Mouse (Mus musculus) monocyte, adult 2 months (primary cell): Measurements from ENCODE around the gene Hist2h3c1.
A peak's percentile ranks its signal among the peaks of the same experiment; 100 is the strongest.
"Not testable (repeated sequence)": the region's sequence is repeated elsewhere in the genome, so short reads cannot be mapped to it uniquely, and the experiment has no call there.

Experiments
- DNase-seq, 2 experiments: peaks; one replicate each; pipeline ENCODE4 v3.0.0; 2022; ENCODE audit warnings: low spot score in 2 of 2, low read depth in 1 of 2

Gene Hist2h3c1

GRCm38 (mm10) chr3:96234914-96235313, 11.6 kb upstream of the Hist2h3c1 start:
- no peak for DNase-seq

DNA sequence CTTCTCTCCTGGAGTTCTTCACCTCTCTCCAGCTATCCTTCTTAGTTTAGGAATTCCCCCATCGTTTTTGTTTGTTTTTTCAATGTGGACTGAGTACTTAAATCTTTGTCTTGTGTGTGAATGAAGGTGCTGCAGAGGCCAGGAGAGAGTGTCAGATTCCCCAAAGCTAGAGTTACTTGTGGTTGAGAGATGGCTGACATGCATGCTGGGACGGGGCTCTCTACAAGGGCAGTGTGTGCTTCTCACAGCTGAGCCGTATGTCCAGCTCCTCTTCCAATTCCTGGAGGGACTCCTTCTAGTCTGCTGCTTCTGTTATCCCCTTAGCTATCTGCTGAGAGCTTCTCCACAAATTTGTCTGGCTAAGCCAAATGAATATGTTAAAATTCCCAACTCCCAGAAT, 10.6 kb upstream of the Hist2h3c1 start:
- no peak for DNase-seq

GRCm38 (mm10) chr3:96236834-96237334, 9.6 kb upstream of the Hist2h3c1 start:
- no peak for DNase-seq

- DNase-seq = no peak
Observed at GRCm38 (mm10) chr3:96237335-96237903, 9.1 kb upstream of the Hist2h3c1 start.

- DNase-seq = no peak
Observed at GRCm38 (mm10) chr3:96237904-96238511, 8.5 kb upstream of the Hist2h3c1 start.

- DNase-seq = not testable (repeated sequence)
Observed at GRCm38 (mm10) chr3:96238954-96239793, 7.3 kb upstream of the Hist2h3c1 start, which contains the start of gene Hist2h3c2. TSS of gene Hist2h3c2 (minus strand) at chr3:96239127.

- peak; percentile 94 to 96 for DNase-seq
Observed at GRCm38 (mm10) chr3:96239949-96240798, 6.3 kb upstream of the Hist2h3c1 start, which contains the start of gene Hist2h2aa2. TSS of gene Hist2h2aa2 (minus strand) at chr3:96240276.

DNA sequence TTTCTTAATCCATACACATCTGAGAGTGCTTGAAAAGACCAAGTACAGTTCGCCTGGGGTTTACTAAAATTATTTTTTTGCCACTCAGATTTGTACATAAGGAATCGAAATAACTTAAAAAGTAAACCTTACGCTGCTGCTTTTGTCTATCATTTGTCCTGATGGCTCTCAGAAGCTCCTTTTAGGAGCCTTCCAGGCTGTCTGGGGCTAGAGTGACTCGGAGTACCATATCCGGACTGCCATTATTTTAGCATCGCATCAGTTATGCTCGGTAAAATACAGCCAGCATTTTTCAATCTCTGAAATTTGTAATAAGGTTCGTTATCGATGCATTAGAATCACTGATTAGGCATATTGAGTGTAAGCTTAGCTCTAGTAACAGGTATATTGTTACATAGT, 5.7 kb upstream of the Hist2h3c1 start:
- DNase-seq = no peak

GRCm38 (mm10) chr3:96243921-96244572, 2.4 kb upstream of the Hist2h3c1 start:
- DNase-seq = no peak

DNA sequence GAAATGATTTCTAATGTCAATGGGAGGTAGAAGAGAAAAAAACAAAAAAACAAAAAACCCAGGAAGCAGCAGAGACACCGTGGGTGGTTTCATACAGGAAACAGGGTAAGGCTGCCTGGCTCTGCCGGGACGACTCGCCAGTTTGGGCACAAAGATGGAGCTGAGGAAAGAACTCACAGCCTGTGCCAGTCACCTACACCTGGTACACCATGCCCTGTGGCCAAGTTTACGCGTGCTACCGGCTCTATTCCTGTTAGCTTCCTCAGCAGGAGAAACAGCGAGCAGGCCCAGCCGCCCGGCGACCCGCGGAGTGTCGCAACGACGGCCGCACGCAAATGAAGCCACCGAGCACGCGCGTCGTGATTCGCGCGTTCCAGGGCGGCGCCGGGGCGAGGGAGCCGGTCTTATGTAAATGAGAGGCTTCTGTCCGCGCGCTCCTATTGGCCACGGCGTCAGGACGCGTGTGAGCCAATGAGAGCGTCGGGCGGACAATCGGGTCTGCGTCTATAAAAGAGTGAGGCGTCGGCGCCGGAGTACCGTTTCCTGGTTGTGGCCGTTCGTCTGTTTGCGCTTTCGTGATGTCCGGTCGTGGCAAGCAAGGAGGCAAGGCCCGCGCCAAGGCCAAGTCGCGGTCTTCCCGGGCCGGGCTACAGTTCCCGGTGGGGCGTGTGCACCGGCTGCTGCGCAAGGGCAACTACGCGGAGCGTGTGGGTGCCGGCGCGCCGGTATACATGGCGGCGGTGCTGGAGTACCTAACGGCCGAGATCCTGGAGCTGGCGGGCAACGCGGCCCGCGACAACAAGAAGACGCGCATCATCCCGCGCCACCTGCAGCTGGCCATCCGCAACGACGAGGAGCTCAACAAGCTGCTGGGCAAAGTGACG, 1.2 kb upstream of the Hist2h3c1 start, which contains the start of gene Hist2h2aa1:
TSS of gene Hist2h2aa1 (plus strand) at position 495 of the 884 bp plus-strand sequence.
- DNase-seq = peak; percentile 75 to 87

DNA sequence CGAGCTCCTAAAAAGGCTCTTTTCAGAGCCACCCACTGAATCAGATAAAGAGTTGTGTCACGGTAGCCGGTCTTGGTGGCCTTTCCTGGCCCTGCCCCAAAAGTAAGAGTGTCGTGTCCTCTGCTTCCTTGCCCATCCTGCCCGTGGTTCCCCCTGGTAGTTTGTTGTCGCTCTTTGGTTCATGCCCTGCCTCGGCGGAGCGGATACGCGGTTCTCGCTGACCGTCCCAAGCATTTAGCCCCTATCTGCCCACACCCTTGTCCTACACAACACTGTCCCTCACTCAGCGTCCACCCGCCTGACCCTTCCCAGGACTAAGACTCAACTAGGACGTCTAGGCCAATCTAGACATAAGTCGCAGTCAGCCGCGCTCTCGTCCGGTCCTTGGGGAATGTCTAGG, 467 bp upstream of the Hist2h3c1 start:
- not testable (repeated sequence) for DNase-seq

DNA sequence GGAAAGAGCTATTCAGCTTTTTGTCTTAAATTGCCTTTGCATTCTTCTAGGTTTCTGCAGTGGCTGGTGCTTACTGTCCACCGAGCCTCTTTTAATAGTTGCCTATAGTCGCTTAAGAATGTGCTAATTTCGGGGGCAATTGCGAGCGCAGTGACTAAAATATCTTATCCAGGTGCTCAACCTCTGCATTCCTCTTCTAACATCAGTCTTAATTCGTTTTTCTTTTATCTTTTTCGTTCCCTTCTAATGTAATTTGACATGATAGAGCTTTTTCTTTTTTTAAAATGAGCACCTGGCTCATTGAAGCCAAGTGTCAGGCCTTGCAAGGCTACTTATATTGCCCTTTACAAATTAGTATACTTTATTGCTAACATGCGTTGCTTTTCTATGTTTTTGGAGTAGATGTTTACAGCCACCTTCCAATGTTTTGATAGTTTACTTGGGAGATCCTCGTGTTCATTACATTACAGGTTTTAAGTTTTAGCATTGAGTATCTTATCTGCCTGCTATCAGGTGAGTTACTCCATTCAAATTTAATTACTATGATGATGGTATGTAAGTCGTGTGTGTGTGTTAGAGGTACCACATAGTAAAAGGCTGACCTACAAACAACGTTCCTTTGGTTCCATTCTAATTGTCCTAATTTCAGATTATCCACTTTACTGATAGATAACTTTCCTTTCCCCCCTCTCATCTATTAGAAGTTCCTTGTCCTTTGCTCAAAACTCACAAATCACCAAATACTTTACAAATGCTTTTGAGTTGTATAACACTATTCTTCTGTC, 1.1 kb downstream of the Hist2h3c1 start:
- DNase-seq = no peak

DNA sequence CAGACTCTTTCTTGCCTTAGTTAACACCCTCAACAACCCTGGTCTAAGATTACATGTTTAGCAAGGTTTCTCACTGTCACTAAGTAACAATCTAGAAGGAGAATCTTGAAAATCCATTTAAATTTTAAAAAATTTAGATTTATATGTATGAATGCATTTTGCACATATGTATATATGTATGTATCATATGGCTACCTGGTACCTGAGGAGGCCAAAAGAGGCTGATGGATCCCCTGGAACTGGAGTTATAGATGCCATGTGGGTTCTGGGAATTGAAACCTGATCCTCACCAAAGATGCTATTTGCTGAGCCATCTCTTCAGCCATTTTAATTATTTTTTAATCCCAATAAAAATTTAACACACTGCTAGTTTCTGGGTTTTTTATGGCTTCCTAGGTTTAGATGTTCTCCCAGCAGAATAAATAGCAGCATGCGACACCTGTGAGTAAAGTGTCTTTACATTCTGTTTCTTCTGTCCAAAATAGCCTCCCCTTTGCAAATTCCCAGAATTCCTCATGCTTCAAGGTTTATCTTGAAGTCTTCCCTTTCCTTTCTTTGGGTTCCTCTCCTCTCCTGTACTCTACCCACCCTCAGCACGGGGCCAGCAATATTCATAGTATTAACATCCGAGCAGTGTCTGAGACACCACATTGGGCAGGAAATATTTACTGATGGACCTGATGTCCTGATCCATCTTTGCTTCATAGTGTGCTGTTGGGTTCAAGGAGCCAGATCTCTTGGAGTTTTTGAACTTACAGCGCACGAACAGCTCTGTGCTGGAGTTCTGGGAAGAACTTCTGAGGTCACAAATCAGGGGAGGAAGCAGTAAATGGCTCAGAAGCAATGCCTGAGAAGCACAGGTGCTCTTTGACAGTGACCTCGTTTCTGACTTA, 1.9 kb downstream of the Hist2h3c1 start:
- no peak for DNase-seq

DNA sequence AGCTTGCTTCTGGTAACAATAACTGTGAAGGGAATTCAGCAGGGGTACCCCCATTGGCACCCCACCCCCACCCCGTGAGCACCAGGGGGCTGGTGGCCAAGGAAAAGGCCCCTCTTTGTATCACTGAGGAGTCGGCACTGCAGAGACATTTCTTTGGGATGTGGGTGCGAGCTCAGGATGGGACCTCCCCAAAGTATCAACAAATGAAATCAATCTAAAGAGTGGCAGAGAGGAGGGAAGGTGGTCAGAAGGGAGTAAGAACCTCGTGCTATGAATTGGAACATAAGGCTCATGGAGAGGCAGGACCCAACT, 2.5 kb downstream of the Hist2h3c1 start:
- DNase-seq = no peak

GRCm38 (mm10) chr3:96250890-96251289, 4.4 kb downstream of the Hist2h3c1 start:
- DNase-seq = no peak

- DNase-seq = no peak
Observed at GRCm38 (mm10) chr3:96251787-96252186, 5.3 kb downstream of the Hist2h3c1 start.

GRCm38 (mm10) chr3:96254683-96255355, 8.3 kb downstream of the Hist2h3c1 start:
- no peak for DNase-seq
